Mouse (Mus musculus) myocyte (in vitro differentiated cells): ENCODE results near the gene Smg9.
A peak's percentile ranks its signal among the peaks of the same experiment; 100 is the strongest.

Experiments
- CEBPB ChIP-seq: IDR thresholded peaks from 2 replicates; pipeline ENCODE4 v1.6.1; 2011; ENCODE audit warnings: mild to moderate bottlenecking, moderate library complexity; ENCODE audit not compliant: poor library complexity, insufficient read depth, severe bottlenecking
- E2F4 ChIP-seq: IDR thresholded peaks from one replicate; pipeline ENCODE4 v1.6.1; 2011; ENCODE audit warnings: mild to moderate bottlenecking, control low read depth, moderate library complexity; ENCODE audit not compliant: insufficient read depth
- MAX ChIP-seq: IDR thresholded peaks from one replicate; pipeline ENCODE4 v1.6.1; 2011; ENCODE audit warnings: low read depth, mild to moderate bottlenecking, control low read depth
- MYOD1 ChIP-seq, 3 experiments: IDR thresholded peaks; one replicate each; pipeline ENCODE4 v1.6.1; 2011; ENCODE audit warnings: control low read depth in 2 of 3, low read depth in 2 of 3, mild to moderate bottlenecking in 2 of 3, moderate library complexity in 1 of 3; ENCODE audit not compliant: insufficient read length in 2 of 3, control insufficient read depth in 1 of 3
- MYOG ChIP-seq, 3 experiments: IDR thresholded peaks; one replicate each; pipeline ENCODE4 v1.6.1; 2011; ENCODE audit warnings: control low read depth in 2 of 3, low read depth in 2 of 3, mild to moderate bottlenecking in 2 of 3; ENCODE audit not compliant: insufficient read length in 2 of 3, control insufficient read depth in 1 of 3, insufficient read depth in 1 of 3
- POLR2A ChIP-seq: IDR thresholded peaks from one replicate; pipeline ENCODE4 v1.6.1; 2011; ENCODE audit warnings: low read depth, mild to moderate bottlenecking, control low read depth, moderate library complexity; ENCODE audit not compliant: insufficient read length
- POLR2AphosphoS2 ChIP-seq: IDR thresholded peaks from one replicate; pipeline ENCODE4 v1.6.1; 2011; ENCODE audit warnings: low read depth, control low read depth; ENCODE audit not compliant: insufficient read length
- REST ChIP-seq: IDR thresholded peaks from one replicate; pipeline ENCODE4 v1.6.1; 2011; ENCODE audit warnings: mild to moderate bottlenecking, control low read depth, moderate library complexity; ENCODE audit not compliant: insufficient read depth, insufficient read length
- SRF ChIP-seq: IDR thresholded peaks from one replicate; pipeline ENCODE4 v1.6.1; 2011; ENCODE audit warnings: low read depth; ENCODE audit not compliant: control insufficient read depth, insufficient read length
- TCF12 ChIP-seq: IDR thresholded peaks from one replicate; pipeline ENCODE4 v1.6.1; 2011; ENCODE audit warnings: mild to moderate bottlenecking, control low read depth; ENCODE audit not compliant: poor library complexity, insufficient read depth, severe bottlenecking
- USF1 ChIP-seq: IDR thresholded peaks from one replicate; pipeline ENCODE4 v1.6.1; 2011; ENCODE audit warnings: low read depth, mild to moderate bottlenecking, control low read depth, moderate library complexity

- TF ChIP-seq POLR2A (no peak), CEBPB (no peak), SRF (no peak), E2F4 (no peak), POLR2AphosphoS2 (no peak), MYOD1 (IDR thresholded peaks at IDR 0.05; ENCODE audit: control insufficient read depth in 1 of 3, insufficient read length in 2 of 3, low read depth in 2 of 3) (peak in 1 of 3 experiments; percentile 70), REST (no peak), TCF12 (no peak), MAX (no peak), MYOG (IDR thresholded peaks at IDR 0.05; ENCODE audit: control insufficient read depth in 1 of 3, insufficient read depth in 1 of 3, insufficient read length in 2 of 3, low read depth in 2 of 3) (peak in 2 of 3 experiments; percentile 52 to 81), USF1 (no peak)
Measured at GRCm38 (mm10) chr7:24366716-24367632, 32.4 kb upstream of the Smg9 start.
